Mouse (Mus musculus) lung, postnatal 4 days (tissue): ENCODE results near the gene Herc4.

ENCODE experiments used
- DNase-seq, 2 experiments: peaks; one replicate each; pipeline ENCODE4 v3.0.0; 2021

The Herc4 gene

GRCm38 (mm10) chr10:63243493-63244054 lies at the start of gene Herc4:
Gene Herc4, plus strand, starts transcription at chr10:63243810.
- DNase-seq: peak; percentile 97

- DNase-seq: no peak
Observed at GRCm38 (mm10) chr10:63199008-63199407, 44.6 kb upstream of the Herc4 start.

- DNase-seq: no peak
Observed at GRCm38 (mm10) chr10:63201534-63201933, 42.1 kb upstream of the Herc4 start.

- no peak for DNase-seq
Observed at GRCm38 (mm10) chr10:63203002-63203401, 40.6 kb upstream of the Herc4 start.

GRCm38 (mm10) chr10:63203728-63204127 lies 39.9 kb upstream of the Herc4 start, which contains the start of gene Mypn:
Gene Mypn, minus strand, starts transcription at chr10:63203952.
- no peak for DNase-seq

- no peak for DNase-seq
Observed at GRCm38 (mm10) chr10:63208871-63209270, 34.7 kb upstream of the Herc4 start.

GRCm38 (mm10) chr10:63221081-63221783 lies 22.4 kb upstream of the Herc4 start:
- no peak for DNase-seq

- no peak for DNase-seq
Observed at GRCm38 (mm10) chr10:63224341-63224740, 19.3 kb upstream of the Herc4 start.

- no peak for DNase-seq
Observed at GRCm38 (mm10) chr10:63230266-63230665, 13.3 kb upstream of the Herc4 start.

- no peak for DNase-seq
Observed at GRCm38 (mm10) chr10:63230854-63231253, 12.8 kb upstream of the Herc4 start.

GRCm38 (mm10) chr10:63231630-63232029 lies 12.0 kb upstream of the Herc4 start:
- DNase-seq: no peak

GRCm38 (mm10) chr10:63234133-63234532 lies 9.5 kb upstream of the Herc4 start:
- DNase-seq: no peak

GRCm38 (mm10) chr10:63235889-63236288 lies 7.7 kb upstream of the Herc4 start:
- no peak for DNase-seq

GRCm38 (mm10) chr10:63236663-63237062 lies 6.9 kb upstream of the Herc4 start:
- no peak for DNase-seq

- no peak for DNase-seq
Observed at GRCm38 (mm10) chr10:63237206-63237605, 6.4 kb upstream of the Herc4 start.

GRCm38 (mm10) chr10:63238090-63238489 lies 5.5 kb upstream of the Herc4 start:
- DNase-seq: no peak

GRCm38 (mm10) chr10:63239848-63240247 lies 3.8 kb upstream of the Herc4 start:
- no peak for DNase-seq

GRCm38 (mm10) chr10:63240868-63241271 lies 2.7 kb upstream of the Herc4 start:
- no peak for DNase-seq

- DNase-seq: no peak
Observed at GRCm38 (mm10) chr10:63242798-63243435, 693 bp upstream of the Herc4 start.

GRCm38 (mm10) chr10:63244055-63244671 lies 553 bp downstream of the Herc4 start:
- DNase-seq: no peak

- peak; percentile 36 to 51 for DNase-seq
Observed at GRCm38 (mm10) chr10:63244746-63245145, 1.1 kb downstream of the Herc4 start.

- no peak for DNase-seq
Observed at GRCm38 (mm10) chr10:63245846-63246245, 2.2 kb downstream of the Herc4 start.

- no peak for DNase-seq
Observed at GRCm38 (mm10) chr10:63247457-63247856, 3.8 kb downstream of the Herc4 start.

GRCm38 (mm10) chr10:63248421-63248820 lies 4.8 kb downstream of the Herc4 start:
- no peak for DNase-seq
